Mouse (Mus musculus) c-Kit-positive CD71-positive TER-119-positive erythroid progenitor cells, embryonic 14.5 days (primary cell): Measurements from ENCODE around the gene Ckap4.
"Not testable (repeated sequence)": the region's sequence is repeated elsewhere in the genome, so short reads cannot be mapped to it uniquely, and the experiment has no call there.

Experiments used
- DNase-seq: peaks from one replicate; pipeline ENCODE4 v3.0.0-alpha.2; 2013; ENCODE audit warnings: low spot score

Gene Ckap4

DNA sequence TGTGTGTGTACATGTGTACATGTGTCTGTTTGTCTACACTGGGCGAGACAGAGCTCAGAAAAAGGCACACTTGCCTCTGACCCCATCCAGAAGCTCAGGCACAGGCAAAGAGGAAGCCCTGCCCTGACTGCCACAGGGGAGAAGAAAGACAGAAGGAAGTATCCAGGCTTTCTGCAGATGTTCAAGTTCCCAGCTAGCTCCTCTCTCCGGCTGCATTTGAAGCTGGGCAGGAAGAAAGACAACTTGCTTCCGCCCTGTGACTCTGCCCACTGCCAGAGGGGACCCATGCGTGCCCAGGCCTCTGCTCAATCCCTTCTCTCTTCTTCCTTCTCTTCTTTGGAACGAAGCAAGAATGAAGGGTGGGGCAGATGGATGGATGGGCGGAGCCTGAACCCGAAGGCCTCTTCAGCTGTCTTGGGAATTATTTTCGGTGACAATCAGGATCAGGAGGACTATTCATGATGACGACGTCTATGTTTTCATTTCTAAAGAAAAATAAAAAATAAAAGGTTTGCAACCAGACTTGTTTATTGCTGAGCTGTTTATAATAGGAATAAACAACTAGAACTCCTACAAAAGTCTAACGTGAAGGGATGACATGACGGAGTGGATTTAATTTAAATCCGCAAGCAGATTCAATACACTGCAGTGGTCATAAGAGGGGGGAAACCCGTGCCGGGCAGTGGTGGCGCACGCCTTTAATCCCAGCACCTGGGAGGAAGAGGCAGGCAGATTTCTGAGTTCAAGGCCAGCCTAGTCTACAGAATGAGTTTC, 15.5 kb upstream of the Ckap4 start:
- DNase-seq = no peak

- no peak for DNase-seq
These were observed 11.2 kb upstream of the Ckap4 start for GRCm38 (mm10) chr10:84544841-84545610.

DNA sequence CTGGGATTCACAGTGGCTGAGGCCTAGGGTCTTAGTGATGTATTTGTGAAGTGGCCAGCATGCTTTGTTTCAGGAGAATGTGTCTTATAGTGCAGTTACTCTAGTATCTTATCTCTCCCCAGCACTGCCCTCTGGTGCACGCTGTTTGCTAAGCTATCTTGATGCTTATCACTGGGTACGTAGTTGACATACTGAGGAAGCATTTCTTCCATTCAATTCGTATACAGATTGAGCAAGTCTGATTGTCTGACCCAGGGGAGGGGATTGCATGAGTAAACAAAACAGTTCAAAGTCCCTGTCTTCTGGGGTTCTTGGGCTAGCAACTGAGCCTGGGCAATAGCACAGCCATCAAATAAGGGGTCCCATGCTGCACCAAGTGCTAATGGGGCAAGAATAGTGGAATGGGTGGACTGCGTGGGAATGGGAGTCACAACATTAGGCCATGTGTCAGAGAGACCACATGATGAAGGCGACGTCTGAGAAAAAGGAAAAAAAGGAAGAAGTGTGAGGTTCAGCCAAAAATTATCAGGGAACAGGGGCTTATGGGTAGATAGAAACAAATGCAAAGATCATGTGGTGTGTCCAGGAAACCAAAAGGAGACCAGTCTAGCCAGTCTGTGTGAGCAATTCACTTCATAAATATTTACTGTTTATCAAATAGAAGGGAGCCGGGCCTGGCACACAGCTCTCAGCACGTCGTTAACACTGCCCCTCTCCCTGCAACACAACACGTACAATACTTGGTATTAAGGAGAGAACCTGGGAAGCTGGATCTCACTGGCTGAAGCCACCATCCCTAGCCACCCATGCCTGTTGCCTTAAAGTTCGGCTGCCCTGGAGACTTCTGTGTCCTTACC, 9.2 kb upstream of the Ckap4 start:
- no peak for DNase-seq

DNA sequence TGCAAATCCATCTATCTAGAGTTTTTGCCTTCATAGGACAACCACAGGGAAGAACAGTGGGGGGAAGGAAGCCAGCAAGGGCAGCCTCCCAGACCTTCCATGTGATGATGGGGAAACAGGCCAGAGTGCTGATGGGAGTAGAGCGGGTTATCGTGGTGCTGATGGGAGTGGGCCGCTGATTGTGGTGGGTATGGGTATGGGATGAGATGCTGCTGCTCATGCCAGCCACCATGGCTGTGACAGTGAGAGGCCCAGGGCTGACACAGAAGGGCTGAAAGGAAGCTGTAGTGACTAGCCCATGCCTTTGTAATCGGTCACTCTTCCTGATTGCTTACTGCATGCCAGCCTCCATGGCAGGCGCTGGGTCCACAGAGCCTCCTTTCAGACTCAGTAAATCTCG, 5.8 kb upstream of the Ckap4 start:
- no peak for DNase-seq

DNA sequence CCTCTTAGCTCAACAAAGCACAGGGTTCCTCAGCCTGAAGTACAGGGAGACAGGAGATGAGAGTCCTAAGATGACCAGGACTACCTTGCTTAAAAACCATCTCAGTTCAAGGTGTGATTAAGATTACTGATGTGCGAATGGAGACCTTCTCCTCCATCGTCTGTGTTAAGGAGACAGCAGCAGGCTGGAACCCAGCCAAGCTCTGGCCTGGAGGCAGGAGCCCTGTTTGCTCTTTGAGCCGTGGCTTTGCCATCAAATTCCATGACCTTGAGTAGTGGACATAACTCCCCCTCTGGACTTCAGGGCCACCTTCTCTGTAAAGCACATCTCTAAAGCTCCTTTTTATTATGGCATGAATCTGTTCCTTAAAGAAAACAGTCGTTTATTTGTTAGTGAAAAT, 2.0 kb upstream of the Ckap4 start:
- no peak for DNase-seq

- no peak for DNase-seq
These were observed 1.6 kb upstream of the Ckap4 start for GRCm38 (mm10) chr10:84535458-84535857.

DNA sequence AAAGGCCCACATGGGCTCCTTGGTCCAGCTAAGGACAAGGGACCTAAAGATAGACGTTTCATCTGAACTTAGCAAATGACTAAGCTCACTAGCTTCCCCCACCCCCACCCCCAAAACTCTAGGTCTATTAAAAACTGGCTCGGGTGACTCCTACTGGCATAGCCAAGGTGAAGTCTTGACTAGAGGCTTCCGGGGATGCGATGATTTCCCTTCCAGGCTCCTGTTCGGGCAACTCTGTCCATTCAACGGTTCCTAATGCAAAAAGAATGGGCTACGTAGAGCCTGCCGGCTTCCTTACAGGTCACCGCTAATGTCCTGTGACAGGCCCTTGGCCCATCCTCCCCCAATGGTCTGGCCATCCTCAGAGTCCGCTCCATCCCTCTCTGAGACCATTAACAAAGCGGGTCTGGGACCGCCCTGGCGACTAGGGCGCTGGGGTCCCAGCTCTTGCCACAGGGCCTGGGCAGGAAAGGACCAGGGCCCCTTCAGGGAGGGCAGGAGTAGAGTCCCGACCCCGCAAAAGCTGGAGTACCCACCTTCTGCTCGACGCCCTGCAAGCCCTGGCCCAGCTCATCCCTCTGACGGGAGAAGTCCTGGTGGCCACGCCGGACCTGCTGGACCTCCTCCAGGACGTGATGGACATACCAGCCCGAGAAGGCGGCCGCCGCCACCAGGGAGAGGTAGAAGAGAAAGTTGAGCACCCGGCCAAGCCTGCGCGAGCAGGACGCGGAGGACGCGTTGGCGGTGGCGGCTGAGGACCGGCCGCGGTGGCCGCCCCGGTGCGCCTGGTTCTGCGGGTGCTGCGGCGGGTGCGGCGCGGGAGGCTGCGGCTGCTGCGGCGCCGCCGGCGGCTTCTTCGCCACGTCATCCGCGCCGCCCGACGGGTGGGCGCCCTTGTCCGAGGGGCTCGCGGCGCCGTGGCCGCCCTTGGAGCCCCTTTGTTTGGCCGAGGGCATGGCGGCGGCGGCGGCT, 665 bp downstream of the Ckap4 start:
- no peak for DNase-seq

- no peak for DNase-seq
These were observed 1.5 kb downstream of the Ckap4 start for GRCm38 (mm10) chr10:84532191-84532889.

DNA sequence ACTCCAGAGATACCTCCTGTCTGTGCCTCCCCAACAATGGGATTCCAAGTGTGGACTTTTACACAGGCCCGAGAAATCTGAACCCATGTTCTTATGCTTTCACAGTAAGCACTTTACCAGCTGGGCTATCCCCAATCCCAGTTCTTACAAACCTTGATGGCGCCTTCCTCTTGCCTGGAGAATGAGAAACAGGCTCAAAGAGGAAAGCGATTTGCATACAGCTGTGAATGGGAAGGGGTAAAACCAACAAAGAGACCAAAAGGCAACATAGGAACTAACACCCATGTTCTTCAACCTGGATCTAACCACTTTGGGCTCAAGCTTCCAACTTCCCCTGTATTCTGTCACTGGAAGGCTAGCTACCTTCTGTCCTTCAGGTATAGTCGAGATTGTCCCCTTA, 2.3 kb downstream of the Ckap4 start:
- DNase-seq = no peak

- DNase-seq = no peak
These were observed 3.5 kb downstream of the Ckap4 start for GRCm38 (mm10) chr10:84530388-84530787.

- DNase-seq = no peak
These were observed 6.2 kb downstream of the Ckap4 start for GRCm38 (mm10) chr10:84527631-84528030.

- no peak for DNase-seq
These were observed 6.8 kb downstream of the Ckap4 start for GRCm38 (mm10) chr10:84527070-84527469.

DNA sequence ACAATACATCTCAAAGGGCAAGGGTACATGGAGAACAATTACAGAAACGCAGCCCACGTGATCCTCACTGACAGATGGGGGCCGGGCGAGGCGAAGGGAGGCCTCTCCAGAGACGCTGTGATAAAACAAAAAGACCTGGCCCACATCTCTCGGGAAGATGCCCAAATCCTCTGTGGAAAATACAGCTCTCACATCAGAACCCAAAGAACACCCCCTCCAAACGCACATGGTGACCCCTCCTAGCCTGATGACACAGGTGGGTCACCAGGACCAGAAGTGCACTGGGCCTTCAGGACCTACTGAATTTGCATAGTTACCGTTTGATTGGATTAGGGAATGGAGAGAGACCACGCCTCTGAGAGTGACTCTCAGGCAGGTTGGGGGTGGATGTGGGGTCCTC, 7.4 kb downstream of the Ckap4 start:
- no peak for DNase-seq

DNA sequence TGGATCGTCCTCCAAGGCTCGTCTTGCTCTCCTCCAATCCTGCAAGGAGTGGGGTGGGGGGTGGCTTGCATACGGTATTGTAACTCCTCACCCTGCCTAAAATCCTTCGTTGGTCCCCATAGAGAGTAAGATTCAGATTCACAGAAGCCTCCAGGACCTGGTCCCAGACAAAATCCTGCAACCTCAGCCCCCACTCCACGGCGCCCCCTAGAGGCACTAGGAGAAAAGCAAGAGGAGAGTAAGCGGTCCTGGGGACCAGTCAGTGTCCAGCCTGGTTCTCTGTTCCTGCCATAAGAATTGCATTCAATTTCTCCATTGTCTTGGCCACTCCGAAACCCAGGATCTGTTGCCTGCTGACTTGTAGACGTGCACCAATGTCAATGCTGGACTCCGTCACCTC, 10.2 kb downstream of the Ckap4 start:
- DNase-seq = no peak

- no peak for DNase-seq
These were observed 17.4 kb downstream of the Ckap4 start for GRCm38 (mm10) chr10:84516414-84516927.

GRCm38 (mm10) chr10:84515980-84516379, 17.9 kb downstream of the Ckap4 start:
- not testable (repeated sequence) for DNase-seq

GRCm38 (mm10) chr10:84515512-84515950, 18.3 kb downstream of the Ckap4 start:
- DNase-seq = peak; percentile 64

GRCm38 (mm10) chr10:84514038-84514578, 19.8 kb downstream of the Ckap4 start:
- peak; percentile 64 for DNase-seq

- no peak for DNase-seq
These were observed 21.1 kb downstream of the Ckap4 start for GRCm38 (mm10) chr10:84512766-84513165.

- DNase-seq = no peak
These were observed 25.3 kb downstream of the Ckap4 start for GRCm38 (mm10) chr10:84508603-84509002.
